14 mouse cellular contexts compared by ENCODE assay signal in the genomic region with DNA sequence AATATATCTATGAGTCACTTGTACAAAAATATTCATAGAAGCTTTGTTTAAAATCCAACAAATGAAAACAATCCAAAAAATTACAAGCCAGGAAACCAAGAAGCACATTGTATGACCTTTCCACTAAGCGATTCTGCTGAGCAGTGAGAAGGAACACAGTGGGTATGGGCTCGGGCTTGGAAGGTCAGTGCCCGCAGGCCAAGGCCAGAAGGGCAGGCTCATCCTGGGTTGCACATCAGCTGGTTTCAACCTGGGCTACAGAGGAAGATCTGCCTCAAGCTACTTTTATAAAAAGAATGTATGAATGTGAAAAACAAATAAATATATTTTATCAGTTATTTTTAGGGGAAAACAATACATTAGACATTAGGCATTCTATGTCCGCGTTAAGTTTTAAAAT. TPM values are rescaled to one million over a fixed set of nuclear protein-coding genes. Genes with fewer than 3 reads are reported as not detected.
"Had no signal": no experiment of that assay in that cellular context is flagged by ENCODE, and none has a peak within 500 bp of the region (broad histone marks: within the 10 kb centered on the region; RNA-seq: fewer than 3 reads in every experiment).

No protein-coding gene starts in this region.

RNA-seq across cellular contexts. Expression of gene Als2cr12, which starts 33.1 kb away (rescaled TPM):
- polyA plus RNA-seq: cortical plate, adult 2 months; embryonic facial prominence, embryonic 10.5 days; embryonic facial prominence, embryonic 11.5 days; embryonic facial prominence, embryonic 12.5 days; embryonic facial prominence, embryonic 13.5 days; erythroblast, embryonic 14.5 days; forebrain, embryonic 10.5 days; forebrain, embryonic 11.5 days; forebrain, embryonic 12.5 days; forebrain, embryonic 13.5 days; forebrain, embryonic 14.5 days; forebrain, embryonic 15.5 days; forebrain, embryonic 16.5 days; frontal cortex, adult 2 months had no signal
